Comparison of ENCODE assay signal across 30 mouse cellular contexts in genomic region chr1:187267601-187268000, GRCm38 (mm10). TPM values are rescaled to one million over a fixed set of nuclear protein-coding genes. Genes with fewer than 3 reads are reported as not detected.
DNase-seq lines count a peak whose midpoint lies in the region; ATAC-seq and TF ChIP-seq lines count a peak whose summit lies in the region.
"Had no signal": no experiment of that assay in that cellular context is flagged by ENCODE, and none has a peak within 500 bp of the region (broad histone marks: within the 10 kb centered on the region; RNA-seq: fewer than 3 reads in every experiment).

No protein-coding gene starts in this region.

- no peak for TF ChIP-seq POLR2A in kidney, adult 2 months (IDR thresholded peaks at IDR 0.05; ENCODE audit: low read depth, low read length)

- peak; percentile 31 for DNase-seq in hindbrain, postnatal 0 days (ENCODE audit: low spot score)
- peak; percentile 55 for DNase-seq in kidney, adult 2 months
- DNase-seq in kidney, adult 18-20 months, result no peak
- peak; percentile 31 for DNase-seq in kidney, postnatal 0 days (ENCODE audit: low spot score)
- DNase-seq in lung, embryonic 14.5 days, result peak; percentile 45
- DNase-seq in lung, postnatal 10 days, result no peak
- DNase-seq: adrenal gland, adult 2 months; adrenal gland, postnatal 10 days; adrenal gland, postnatal 25 days; B cell, adult 2 months; cerebellum, adult 11 months; cerebellum, adult 18-20 months; cerebellum, adult 8-10 months; cerebellum, adult 9-11 months; cerebellum, postnatal 14 days; cerebellum, postnatal 36 days; embryo, embryonic 11 days had no signal

- no peak overlapping the region for H3K4me3 ChIP-seq in hindbrain, postnatal 0 days (ENCODE audit: low read length)
- no peak overlapping the region for H3K4me3 ChIP-seq in hindbrain, embryonic 16.5 days (ENCODE audit: low read length)
- no peak overlapping the region for H3K4me3 ChIP-seq in kidney, adult 2 months (ENCODE audit: insufficient read depth, low read depth, low read length)
- H3K4me3 ChIP-seq in kidney, postnatal 0 days (replicated peaks; ENCODE audit: low read depth, low read length), result no peak overlapping the region
- no peak overlapping the region for H3K4me3 ChIP-seq in kidney, embryonic 16.5 days (ENCODE audit: low read length)
- no peak overlapping the region for H3K4me3 ChIP-seq in lung, embryonic 14.5 days (ENCODE audit: low read depth, low read length)
- H3K4me3 ChIP-seq: embryonic facial prominence, embryonic 13.5 days; embryonic facial prominence, embryonic 15.5 days; erythroblast, embryonic 14.5 days; forebrain, embryonic 10.5 days; forebrain, embryonic 12.5 days had no signal

- H3K27me3 ChIP-seq in hindbrain, postnatal 0 days (ENCODE audit: insufficient read depth, low read length), result no peaks in the 10 kb centered on the region
- no peaks in the 10 kb centered on the region for H3K27me3 ChIP-seq in hindbrain, embryonic 16.5 days (replicated peaks; ENCODE audit: control insufficient read depth, insufficient read depth, low read length)
- no peaks in the 10 kb centered on the region for H3K27me3 ChIP-seq in kidney, adult 2 months (replicated peaks; ENCODE audit: control insufficient read depth, insufficient read depth, low read length)
- no peaks in the 10 kb centered on the region for H3K27me3 ChIP-seq in kidney, postnatal 0 days (ENCODE audit: insufficient read depth, low read length)
- H3K27me3 ChIP-seq in kidney, embryonic 16.5 days (ENCODE audit: insufficient read depth, low read length), result no peaks in the 10 kb centered on the region
- no peaks in the 10 kb centered on the region for H3K27me3 ChIP-seq in lung, embryonic 14.5 days (ENCODE audit: insufficient read depth, low read length)
- H3K27me3 ChIP-seq: CH12.LX; embryonic facial prominence, embryonic 13.5 days; embryonic facial prominence, embryonic 15.5 days; forebrain, embryonic 12.5 days; Patski had no signal

- no peak overlapping the region for H3K27ac ChIP-seq in hindbrain, postnatal 0 days
- no peak overlapping the region for H3K27ac ChIP-seq in hindbrain, embryonic 16.5 days (ENCODE audit: low read depth, low read length)
- H3K27ac ChIP-seq in kidney, adult 2 months (ENCODE audit: insufficient read depth, low read depth, low read length), result no peak overlapping the region; the same call in 1 of the 2 replicates
- H3K27ac ChIP-seq in kidney, postnatal 0 days, result no peak overlapping the region
- no peak overlapping the region for H3K27ac ChIP-seq in kidney, embryonic 16.5 days (ENCODE audit: low read length)
- H3K27ac ChIP-seq in lung, embryonic 14.5 days (ENCODE audit: low read depth), result no peak overlapping the region
- H3K27ac ChIP-seq: embryonic facial prominence, embryonic 13.5 days; embryonic facial prominence, embryonic 15.5 days; forebrain, embryonic 12.5 days had no signal

- no peak overlapping the region for H3K9ac ChIP-seq in hindbrain, postnatal 0 days (replicated peaks; ENCODE audit: low read length)
- H3K9ac ChIP-seq in hindbrain, embryonic 16.5 days (ENCODE audit: low read depth, low read length), result no peak overlapping the region
- no peak overlapping the region for H3K9ac ChIP-seq in kidney, postnatal 0 days (ENCODE audit: low read depth, low read length)
- no peak overlapping the region for H3K9ac ChIP-seq in kidney, embryonic 16.5 days (replicated peaks; ENCODE audit: low read length)
- H3K9ac ChIP-seq in lung, embryonic 14.5 days, result no peak overlapping the region
- H3K9ac ChIP-seq: embryonic facial prominence, embryonic 13.5 days; embryonic facial prominence, embryonic 15.5 days; forebrain, embryonic 12.5 days had no signal

- WGBS in hindbrain, postnatal 0 days, result 64% methylated on average over 4 of the region's 4 CpGs
- WGBS in hindbrain, embryonic 16.5 days, result 65% methylated on average over 4 of the region's 4 CpGs
- 45% methylated on average over 4 of the region's 4 CpGs for WGBS in kidney, adult 2 months
- 36% methylated on average over 4 of the region's 4 CpGs for WGBS in kidney, postnatal 0 days
- WGBS in kidney, embryonic 16.5 days, result 48% methylated on average over 4 of the region's 4 CpGs
- WGBS in lung, embryonic 14.5 days, result 59% methylated on average over 4 of the region's 4 CpGs

- ATAC-seq in hindbrain, postnatal 0 days, result no peak
- no peak for ATAC-seq in hindbrain, embryonic 16.5 days
- ATAC-seq in kidney, postnatal 0 days (replicated peaks; ENCODE audit: low FRiP score, low read depth), result no peak
- no peak for ATAC-seq in kidney, embryonic 16.5 days (ENCODE audit: low FRiP score, low TSS enrichment)
- ATAC-seq in lung, embryonic 14.5 days (ENCODE audit: insufficient read depth), result no peak
- ATAC-seq: activated CD4-positive, CD25-positive, alpha-beta regulatory T cell, adult 4 months; CD4-positive, CD25-positive, alpha-beta regulatory T cell, adult 4 months; forebrain, embryonic 14.5 days; Patski had no signal

- no peak for TF ChIP-seq CTCF in hindbrain, postnatal 0 days (IDR thresholded peaks at IDR 0.05; ENCODE audit: low read depth)
- no peak for TF ChIP-seq CTCF in kidney, adult 2 months (conservative IDR thresholded peaks at IDR 0.05; ENCODE audit: insufficient read depth, insufficient read length, low read depth, low read length)
- no peak for TF ChIP-seq CTCF in kidney, postnatal 0 days (IDR thresholded peaks at IDR 0.05; ENCODE audit: low read depth)
- no peak for TF ChIP-seq CTCF in lung, embryonic 14.5 days (IDR thresholded peaks at IDR 0.05; ENCODE audit: low read depth)

- no peaks in the 10 kb centered on the region for H3K36me3 ChIP-seq in hindbrain, postnatal 0 days (ENCODE audit: insufficient read depth, low read length)
- H3K36me3 ChIP-seq in hindbrain, embryonic 16.5 days (ENCODE audit: control insufficient read depth, insufficient read depth, low read length), result no peaks in the 10 kb centered on the region
- H3K36me3 ChIP-seq in kidney, adult 2 months (ENCODE audit: control insufficient read depth, insufficient read depth, low read length), result no peaks in the 10 kb centered on the region
- no peaks in the 10 kb centered on the region for H3K36me3 ChIP-seq in kidney, postnatal 0 days (ENCODE audit: insufficient read depth, low read length)
- H3K36me3 ChIP-seq in kidney, embryonic 16.5 days (ENCODE audit: insufficient read depth, low read length), result no peaks in the 10 kb centered on the region
- no peaks in the 10 kb centered on the region for H3K36me3 ChIP-seq in lung, embryonic 14.5 days (ENCODE audit: insufficient read depth)
- H3K36me3 ChIP-seq: embryonic facial prominence, embryonic 13.5 days; embryonic facial prominence, embryonic 15.5 days; forebrain, embryonic 10.5 days; forebrain, embryonic 12.5 days had no signal

- no peaks in the 10 kb centered on the region for H3K9me3 ChIP-seq in hindbrain, postnatal 0 days (ENCODE audit: low read length)
- H3K9me3 ChIP-seq in hindbrain, embryonic 16.5 days (ENCODE audit: control insufficient read depth, low read length), result no peaks in the 10 kb centered on the region
- no peaks in the 10 kb centered on the region for H3K9me3 ChIP-seq in kidney, postnatal 0 days (replicated peaks; ENCODE audit: low read length)
- H3K9me3 ChIP-seq in kidney, embryonic 16.5 days (ENCODE audit: low read length), result no peaks in the 10 kb centered on the region
- H3K9me3 ChIP-seq in lung, embryonic 14.5 days (ENCODE audit: low read depth, low read length), result no peaks in the 10 kb centered on the region
- H3K9me3 ChIP-seq: embryonic facial prominence, embryonic 13.5 days; embryonic facial prominence, embryonic 15.5 days; forebrain, embryonic 10.5 days; forebrain, embryonic 12.5 days; G1E had no signal

- no peak overlapping the region for H3K4me2 ChIP-seq in hindbrain, postnatal 0 days (ENCODE audit: low read depth, low read length)
- H3K4me2 ChIP-seq in hindbrain, embryonic 16.5 days (ENCODE audit: low read length), result no peak overlapping the region
- no peak overlapping the region for H3K4me2 ChIP-seq in kidney, postnatal 0 days (ENCODE audit: low read length)
- no peak overlapping the region for H3K4me2 ChIP-seq in kidney, embryonic 16.5 days (replicated peaks; ENCODE audit: low read depth, low read length)
- H3K4me2 ChIP-seq in lung, embryonic 14.5 days, result no peak overlapping the region
- H3K4me2 ChIP-seq: embryonic facial prominence, embryonic 13.5 days; embryonic facial prominence, embryonic 15.5 days; forebrain, embryonic 12.5 days had no signal

- 0 out of 2 replicates have a peak, but pooled peaks cover 6% of the 10 kb centered on the region for H3K4me1 ChIP-seq in hindbrain, postnatal 0 days (ENCODE audit: insufficient read depth, low read length)
- H3K4me1 ChIP-seq in hindbrain, embryonic 16.5 days (ENCODE audit: control insufficient read depth, insufficient read depth, low read depth, low read length), result no peaks in the 10 kb centered on the region
- H3K4me1 ChIP-seq in kidney, adult 2 months (ENCODE audit: control insufficient read depth, insufficient read depth, low read length), result peaks cover 6% of the 10 kb centered on the region; the same call in 1 of the 2 replicates
- no peaks in the 10 kb centered on the region for H3K4me1 ChIP-seq in kidney, postnatal 0 days (replicated peaks; ENCODE audit: insufficient read depth, low read length)
- peaks cover 17% of the 10 kb centered on the region for H3K4me1 ChIP-seq in kidney, embryonic 16.5 days (ENCODE audit: insufficient read depth, low read length)
- H3K4me1 ChIP-seq in lung, embryonic 14.5 days (ENCODE audit: insufficient read depth), result no peaks in the 10 kb centered on the region

RNA-seq across cellular contexts. Expression of gene Gpatch2, which starts 52.3 kb away (rescaled TPM):
- total RNA-seq in hindbrain, postnatal 0 days (2014; rRNA removed), result 12.7 and 20.1 TPM in 2 replicates
- polyA plus RNA-seq in hindbrain, postnatal 0 days (2015; fragmentation: Nextera tagmentation; extraction: Ambion mirVana), result 12.4 and 13.6 TPM in 2 replicates
- polyA plus RNA-seq in hindbrain, embryonic 16.5 days (2015; fragmentation: Nextera tagmentation; extraction: Ambion mirVana), result 15.8 and 18.2 TPM in 2 replicates
- polyA plus RNA-seq in kidney, adult 2 months (2012; rRNA removed), result 8.0 and 9.0 TPM in 2 replicates
- polyA plus RNA-seq in kidney, postnatal 0 days (2015; fragmentation: Nextera tagmentation; extraction: Ambion mirVana), result 11.8 and 12.5 TPM in 2 replicates
- 19.9 and 21.8 TPM in 2 replicates for polyA plus RNA-seq in kidney, embryonic 16.5 days (2015; fragmentation: Nextera tagmentation; extraction: Ambion mirVana)
- polyA plus RNA-seq in lung, embryonic 14.5 days (2014; fragmentation: Nextera tagmentation; extraction: Ambion mirVana), result 20.2 and 20.8 TPM in 2 replicates

RNA-seq across cellular contexts. Expression of gene Spata17, which starts 52.3 kb away (rescaled TPM):
- total RNA-seq in hindbrain, postnatal 0 days (2014; rRNA removed), result 1.9 and 2.5 TPM in 2 replicates
- 0.98 and 2.6 TPM in 2 replicates for polyA plus RNA-seq in hindbrain, postnatal 0 days (2015; fragmentation: Nextera tagmentation; extraction: Ambion mirVana)
- 2.1 and 2.9 TPM in 2 replicates for polyA plus RNA-seq in hindbrain, embryonic 16.5 days (2015; fragmentation: Nextera tagmentation; extraction: Ambion mirVana)
- polyA plus RNA-seq in kidney, adult 2 months (2012; rRNA removed), result 1.6 and 2.6 TPM in 2 replicates
- 0.86 and 1.1 TPM in 2 replicates for polyA plus RNA-seq in kidney, postnatal 0 days (2015; fragmentation: Nextera tagmentation; extraction: Ambion mirVana)
- polyA plus RNA-seq in kidney, embryonic 16.5 days (2015; fragmentation: Nextera tagmentation; extraction: Ambion mirVana), result 1.3 and 1.9 TPM in 2 replicates
- polyA plus RNA-seq in lung, embryonic 14.5 days (2014; fragmentation: Nextera tagmentation; extraction: Ambion mirVana), result 0.51 and 0.89 TPM in 2 replicates
- total RNA-seq: CH12.LX had no signal
- polyA plus RNA-seq: CD4-positive, CD25-positive, alpha-beta regulatory T cell, adult 4 months; erythroblast, embryonic 14.5 days; G1E had no signal

Comparison
In these comparisons a context has a peak if more than half of its experiments do, and no peak if none do; other contexts are left out.
1. DNase-seq: peak in hindbrain, postnatal 0 days (single experiment), kidney, adult 2 months (single experiment), kidney, postnatal 0 days (single experiment) and lung, embryonic 14.5 days (single experiment); none in kidney, adult 18-20 months (single experiment) and lung, postnatal 10 days (single experiment).